Mouse (Mus musculus) cerebellum, adult 11 months (tissue): Measurements from ENCODE around the gene Vwa8.
"Not testable (repeated sequence)": the region's sequence is repeated elsewhere in the genome, so short reads cannot be mapped to it uniquely, and the experiment has no call there.

Source experiments
- DNase-seq: peaks from one replicate; pipeline ENCODE4 v3.0.0; 2022

Vwa8 gene

DNA sequence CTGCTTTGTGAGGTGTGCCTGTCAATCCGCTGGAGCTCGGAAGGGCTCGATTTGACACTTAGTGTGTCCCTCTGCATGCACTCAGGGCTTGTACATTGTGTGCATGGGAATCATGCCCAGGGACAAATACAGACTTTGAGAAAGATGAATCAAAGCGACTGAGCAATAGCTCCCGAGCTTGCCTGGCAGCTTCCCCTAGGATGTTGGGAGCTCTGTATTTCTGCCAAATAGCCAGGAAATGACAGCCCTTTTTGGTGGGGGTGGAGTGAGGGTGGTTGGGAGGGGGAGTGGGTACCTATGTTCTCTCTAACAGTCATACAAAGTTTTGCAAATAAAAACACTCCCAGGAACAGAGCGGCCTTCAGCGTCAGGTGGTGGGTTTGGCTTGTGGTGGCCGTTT is 138.7 kb downstream of the Vwa8 start:
- no peak for DNase-seq

DNA sequence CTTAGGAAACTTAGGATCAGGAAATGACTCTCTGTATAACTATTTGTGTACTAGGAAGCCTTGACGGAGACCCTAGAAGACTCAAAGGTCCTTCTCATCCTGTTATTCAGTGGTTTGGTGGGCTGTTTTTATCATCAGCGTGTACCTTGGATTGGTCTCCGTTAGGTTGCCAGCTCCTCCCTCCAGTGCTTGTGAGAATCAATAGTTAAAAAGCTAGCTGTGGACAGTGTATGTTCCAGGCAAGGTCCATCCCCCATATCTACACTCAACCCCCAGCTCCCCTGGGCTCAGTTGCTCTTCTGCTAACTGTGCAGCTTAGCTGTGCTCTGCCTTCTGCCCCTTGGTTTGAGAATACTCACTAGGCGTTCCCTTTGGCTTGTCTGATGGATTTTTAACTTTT is 143.6 kb downstream of the Vwa8 start:
- no peak for DNase-seq

DNA sequence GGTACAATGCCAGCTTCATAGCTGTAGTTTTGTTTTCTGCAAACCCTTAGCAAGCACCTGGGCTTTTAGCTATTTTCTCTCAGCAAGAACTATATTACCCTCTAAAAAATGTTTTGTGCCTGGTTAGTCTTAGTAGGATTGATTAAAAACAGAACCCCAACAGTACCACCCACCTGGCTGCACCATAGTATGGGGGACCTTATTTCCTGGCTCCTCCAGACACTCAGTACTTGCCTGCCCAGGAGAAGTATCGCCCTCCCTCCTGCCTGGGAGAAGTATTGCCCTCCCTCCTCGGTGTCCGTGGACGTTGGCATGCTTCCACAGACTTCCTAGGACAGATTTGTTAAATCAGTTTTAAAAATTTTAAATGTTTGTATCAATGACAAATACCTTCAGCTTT is 144.7 kb downstream of the Vwa8 start:
- DNase-seq, result no peak

DNA sequence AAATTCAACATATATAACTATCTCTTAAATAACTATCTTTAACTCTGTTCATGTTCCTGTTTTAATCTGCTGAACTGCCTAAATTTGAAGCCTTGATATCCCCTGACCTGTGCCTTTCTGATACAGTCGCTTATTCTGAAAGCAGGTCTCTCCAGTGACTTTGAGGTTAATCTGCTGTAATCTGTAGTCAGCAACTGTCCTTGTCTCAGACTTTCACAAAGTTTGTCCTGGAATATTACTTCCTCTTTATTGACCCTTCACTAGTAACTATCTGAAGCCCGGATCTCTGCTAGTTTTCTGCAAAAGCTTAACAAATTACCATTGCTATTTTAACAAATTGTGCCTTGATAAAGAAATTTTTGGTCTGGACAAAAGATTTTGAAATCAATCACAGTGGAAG is 147.5 kb downstream of the Vwa8 start:
- DNase-seq, result no peak

DNA sequence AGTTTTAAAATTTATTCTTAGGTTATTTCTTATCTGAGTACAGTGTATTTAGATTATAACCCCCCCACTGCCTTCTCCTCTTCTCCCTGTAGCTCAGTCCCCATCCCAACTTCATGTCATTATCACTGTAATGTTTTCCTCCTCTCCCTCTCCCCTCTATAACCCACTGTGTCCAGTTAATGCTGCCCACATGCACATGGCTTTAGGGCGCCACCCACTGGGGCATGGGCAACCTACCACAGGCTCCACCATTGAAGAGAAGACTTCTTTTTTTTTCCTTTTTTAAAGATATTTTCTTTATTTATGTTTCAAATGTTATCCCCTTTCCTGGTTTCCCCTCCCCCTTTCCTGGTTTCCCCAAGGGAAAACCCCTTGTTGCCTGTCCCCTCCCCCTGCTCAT is 154.7 kb downstream of the Vwa8 start:
- DNase-seq, result no peak

DNA sequence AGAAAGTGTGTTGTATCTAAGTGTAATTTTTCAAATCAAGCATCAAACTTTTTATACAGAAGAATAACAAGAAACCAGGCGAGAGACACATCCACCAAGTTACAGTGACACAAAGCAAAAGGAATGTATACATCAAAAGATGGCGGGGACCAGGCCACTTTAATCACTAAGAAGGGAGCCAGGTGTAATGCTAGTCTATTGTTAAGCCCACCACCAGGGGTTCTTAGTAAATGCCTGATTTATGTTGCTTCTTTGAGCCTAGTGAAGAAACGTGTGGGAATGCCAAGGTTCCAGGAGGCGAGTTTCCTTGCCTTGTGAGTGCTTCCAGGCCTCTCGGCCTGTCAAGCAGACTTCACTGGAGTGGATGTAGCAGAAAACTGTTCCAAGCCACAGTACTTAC is 168.9 kb downstream of the Vwa8 start:
- DNase-seq, result not testable (repeated sequence)

DNA sequence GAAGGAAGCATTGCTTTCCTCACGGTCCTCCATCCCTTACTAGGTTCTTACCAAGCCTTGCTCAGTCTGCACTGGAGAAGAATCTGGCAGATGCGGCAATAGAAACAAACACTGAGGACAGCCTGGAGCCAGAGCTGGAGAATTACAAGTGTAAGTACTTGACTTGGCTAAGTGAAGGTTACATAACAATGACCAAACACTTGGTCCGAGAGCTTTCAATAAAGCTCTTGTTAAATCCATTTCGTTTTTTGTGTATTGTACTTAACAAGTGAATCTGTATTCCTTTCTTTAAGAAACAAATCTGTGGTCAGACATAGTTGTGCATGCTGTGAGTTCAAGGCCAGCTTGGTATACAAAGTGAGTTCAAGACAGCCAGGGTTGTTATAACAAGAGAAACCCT is 169.7 kb downstream of the Vwa8 start:
- no peak for DNase-seq

DNA sequence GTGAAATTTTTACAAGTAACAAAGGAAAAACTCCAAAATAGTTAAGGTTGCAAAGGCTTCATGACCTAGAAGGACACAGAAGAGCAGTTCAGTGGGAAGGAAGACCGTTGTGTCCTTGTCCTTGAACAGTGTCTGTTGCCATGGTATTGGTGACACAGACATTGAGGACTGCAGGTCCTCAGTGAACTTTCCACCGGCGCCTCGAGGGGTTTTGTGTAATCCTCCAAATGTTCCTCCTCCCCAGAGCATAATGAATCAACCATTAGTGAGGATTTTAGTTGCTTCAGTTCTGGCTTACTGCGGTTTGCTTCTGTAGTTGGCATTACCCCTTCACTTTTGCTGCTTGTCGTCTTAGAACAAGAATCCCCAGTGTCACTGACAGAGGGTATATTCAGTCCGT is 172.9 kb downstream of the Vwa8 start:
- DNase-seq, result no peak

DNA sequence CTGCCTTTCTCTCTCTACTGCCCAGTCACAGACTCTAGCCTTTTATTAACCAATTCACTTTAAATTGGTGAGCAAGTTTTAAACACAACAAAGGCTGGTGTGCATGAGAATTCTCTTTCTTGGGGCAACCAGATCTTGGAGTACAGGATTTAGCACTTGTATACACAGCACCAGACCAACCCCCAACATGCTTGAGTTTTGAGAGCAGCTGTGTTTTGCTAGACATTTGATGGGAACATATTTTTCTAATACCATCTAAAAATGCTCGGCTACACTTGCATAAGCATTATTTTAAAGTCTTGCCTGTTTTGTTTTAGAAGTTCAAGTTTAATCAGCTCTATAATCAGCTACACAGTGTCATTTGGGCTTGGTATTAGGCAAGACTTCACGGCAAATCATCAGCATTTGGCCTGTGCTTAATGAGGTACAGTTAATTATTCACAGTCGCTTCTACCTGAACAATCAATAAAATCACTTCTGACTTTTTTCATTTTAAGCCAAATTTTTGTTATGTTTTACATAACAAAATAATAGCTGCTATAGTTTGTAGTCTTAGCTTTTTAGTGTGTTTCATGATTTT is 180.2 kb downstream of the Vwa8 start:
- no peak for DNase-seq

DNA sequence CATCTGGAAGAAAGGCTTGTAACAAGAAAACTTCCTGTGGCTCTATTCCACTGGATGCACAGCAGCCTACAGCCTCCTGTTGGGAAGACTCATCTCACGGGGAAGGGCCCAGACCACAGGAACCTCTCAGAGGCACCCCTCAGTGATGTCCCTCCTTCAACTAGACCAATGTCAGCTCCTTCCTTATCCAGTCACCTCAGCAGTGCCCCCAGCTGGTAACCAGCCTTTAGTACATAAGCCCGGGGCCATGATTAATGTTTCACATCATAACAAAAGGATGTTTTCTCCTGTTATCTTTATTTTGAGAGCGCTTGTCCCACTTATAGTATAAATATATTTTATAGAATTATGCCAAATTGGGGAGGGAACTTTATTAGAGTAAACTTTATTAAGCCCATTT is 181.9 kb downstream of the Vwa8 start:
- no peak for DNase-seq

DNA sequence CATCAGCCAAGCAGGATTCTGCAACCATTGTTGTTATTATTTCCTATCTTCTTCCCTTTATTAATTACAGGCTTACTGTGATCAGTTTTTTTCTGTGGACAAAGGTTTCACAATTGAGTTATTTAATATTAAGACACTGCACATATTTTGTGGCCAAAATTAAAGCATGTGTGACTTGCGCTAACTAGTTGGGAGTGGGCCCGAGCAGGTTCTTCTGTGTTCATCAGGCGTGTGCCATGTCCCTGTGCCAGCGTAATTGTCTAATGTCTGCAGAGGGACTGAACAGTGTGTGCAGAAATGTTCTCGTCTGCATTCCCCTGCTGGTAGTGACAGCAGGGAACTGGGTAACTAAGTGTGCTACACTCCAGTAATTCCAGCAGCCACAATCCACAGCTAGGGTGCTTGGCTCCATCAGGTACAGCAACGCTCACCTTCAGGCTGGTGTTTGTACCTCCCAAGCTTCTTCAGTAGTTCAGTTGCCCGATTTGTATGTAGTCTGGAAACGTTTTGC is 182.4 kb downstream of the Vwa8 start:
- no peak for DNase-seq

DNA sequence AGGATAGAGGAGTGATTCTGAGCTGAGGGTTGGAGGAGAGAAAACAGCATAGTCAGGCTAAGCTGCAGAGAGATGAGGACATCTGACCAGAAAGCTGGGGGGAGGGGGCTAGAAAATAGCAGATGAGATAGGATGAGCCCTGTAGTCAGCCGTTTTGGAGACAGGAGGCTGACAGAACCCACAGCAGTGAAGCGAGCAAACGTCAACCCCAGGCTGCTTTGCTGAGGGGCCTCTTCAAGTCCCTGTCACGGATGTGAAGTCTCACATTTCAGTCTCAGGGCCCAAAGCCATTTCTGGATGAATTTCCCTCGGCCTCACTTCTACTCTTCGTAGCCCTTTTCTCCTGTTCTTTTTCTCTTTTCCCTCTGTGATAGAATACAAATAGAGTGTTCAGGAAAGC is 184.5 kb downstream of the Vwa8 start:
- no peak for DNase-seq

DNA sequence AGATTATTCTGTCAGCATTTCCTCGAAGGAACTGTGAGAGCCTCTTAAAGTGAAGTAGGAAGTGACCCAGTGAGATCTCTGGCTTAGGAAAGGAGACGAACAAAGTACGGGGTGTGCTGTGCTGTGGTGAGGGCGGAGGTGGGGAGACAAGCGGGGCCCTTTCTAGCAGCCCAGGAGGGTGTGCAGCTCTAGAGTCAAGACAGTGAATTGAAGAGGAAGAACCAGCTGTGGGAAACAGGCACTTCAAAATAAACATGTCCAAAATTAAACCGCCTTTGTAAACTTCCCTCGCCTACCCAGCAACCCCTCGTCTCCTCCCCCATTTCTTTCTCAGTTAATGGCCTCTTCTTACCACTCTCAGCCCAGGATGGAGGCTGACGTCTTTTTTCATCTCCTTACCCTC is 185.7 kb downstream of the Vwa8 start:
- no peak for DNase-seq

DNA sequence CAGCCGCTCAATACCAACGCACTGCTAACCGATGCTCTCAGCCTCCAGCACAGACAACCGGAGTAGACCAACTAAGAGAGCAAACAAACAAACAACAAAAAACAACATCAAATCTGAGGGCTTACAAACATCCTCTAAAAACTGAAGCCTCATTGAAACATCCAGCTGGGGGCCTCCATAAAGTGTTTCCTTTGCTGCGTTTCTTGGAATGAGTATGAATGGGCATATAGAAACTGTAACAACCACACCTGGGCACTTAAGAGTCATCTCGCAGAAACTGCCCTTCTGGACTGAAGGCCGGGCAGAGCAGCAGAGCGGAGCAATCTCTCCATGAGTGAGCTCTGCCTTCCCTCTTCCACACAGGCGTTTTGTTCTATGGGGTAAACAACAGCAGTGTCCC is 186.7 kb downstream of the Vwa8 start:
- DNase-seq, result no peak

DNA sequence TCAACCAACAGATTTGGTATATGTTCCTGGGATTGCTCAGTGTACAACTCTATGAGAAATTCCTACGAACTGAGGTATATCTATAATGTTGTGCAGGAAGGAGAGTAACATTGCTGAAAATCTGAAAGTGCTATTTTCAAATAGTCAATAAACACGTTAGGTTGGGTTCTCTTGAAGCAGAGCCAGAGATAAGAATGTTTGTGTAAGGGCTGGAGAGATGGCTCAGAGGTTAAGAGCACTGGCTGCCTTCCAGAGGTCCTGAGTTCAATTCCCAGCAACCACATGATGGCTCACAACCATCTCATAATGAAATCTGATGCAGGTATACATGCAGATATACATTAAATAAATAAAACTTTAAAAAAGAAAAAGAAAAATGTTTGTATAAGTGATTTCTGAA is 198.3 kb downstream of the Vwa8 start:
- no peak for DNase-seq

DNA sequence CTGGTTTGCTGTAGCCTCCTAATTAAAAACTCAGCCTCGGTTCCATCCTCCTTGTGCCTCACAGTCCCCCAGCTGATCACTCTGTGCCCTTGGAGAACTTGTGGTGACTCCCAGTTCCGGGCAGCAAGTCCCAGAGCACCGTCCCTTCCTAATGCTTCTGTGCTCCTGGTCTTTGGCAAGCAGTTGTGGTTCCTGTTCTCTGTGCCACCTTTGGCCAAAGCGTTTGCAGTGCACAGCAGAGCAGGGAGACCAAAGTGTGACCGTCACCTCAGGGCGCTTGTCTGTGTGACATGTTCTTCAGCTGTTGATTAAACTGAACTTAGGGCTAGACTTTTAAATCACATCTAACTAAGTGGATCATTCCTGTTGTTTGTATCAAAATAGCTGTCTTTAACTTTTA is 199.1 kb downstream of the Vwa8 start:
- DNase-seq, result no peak

DNA sequence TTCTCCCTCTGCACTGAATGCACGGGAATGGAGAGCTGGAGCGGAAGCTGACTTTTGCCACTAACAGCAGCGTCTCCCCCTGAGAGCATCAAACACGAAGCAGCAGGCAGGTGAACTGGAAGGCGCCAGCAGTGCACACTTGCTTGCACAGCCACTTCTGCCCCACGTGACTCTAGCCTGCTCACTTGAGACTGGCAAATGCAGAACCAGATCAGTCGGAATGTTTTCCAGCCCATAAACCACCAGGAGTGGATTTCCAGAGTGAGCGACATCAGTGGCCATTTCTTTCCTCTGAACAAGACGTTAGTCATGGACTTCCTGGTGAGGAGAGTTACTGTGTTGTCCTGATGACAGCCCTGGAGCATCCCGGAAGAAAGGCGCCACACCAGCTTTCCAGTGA is 200.7 kb downstream of the Vwa8 start:
- no peak for DNase-seq

DNA sequence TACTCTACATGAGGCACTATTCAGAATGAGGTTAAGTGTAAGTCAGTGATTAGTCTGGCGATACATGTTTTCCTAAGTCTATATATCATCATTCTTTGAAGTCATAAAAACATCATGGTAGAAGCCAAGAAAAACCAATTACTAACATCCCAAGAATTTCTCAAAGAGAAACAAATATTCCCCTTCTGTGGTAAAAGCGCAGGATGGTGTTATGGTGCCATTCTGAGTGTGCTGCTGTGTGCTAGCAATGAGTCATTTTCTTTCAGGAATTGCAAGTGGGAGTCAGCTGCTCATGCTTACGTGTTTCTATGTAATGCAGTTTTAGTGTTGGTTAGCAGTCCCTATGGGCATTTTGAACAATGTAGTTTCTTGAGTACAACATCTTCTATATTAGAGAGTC is 216.8 kb downstream of the Vwa8 start:
- no peak for DNase-seq

DNA sequence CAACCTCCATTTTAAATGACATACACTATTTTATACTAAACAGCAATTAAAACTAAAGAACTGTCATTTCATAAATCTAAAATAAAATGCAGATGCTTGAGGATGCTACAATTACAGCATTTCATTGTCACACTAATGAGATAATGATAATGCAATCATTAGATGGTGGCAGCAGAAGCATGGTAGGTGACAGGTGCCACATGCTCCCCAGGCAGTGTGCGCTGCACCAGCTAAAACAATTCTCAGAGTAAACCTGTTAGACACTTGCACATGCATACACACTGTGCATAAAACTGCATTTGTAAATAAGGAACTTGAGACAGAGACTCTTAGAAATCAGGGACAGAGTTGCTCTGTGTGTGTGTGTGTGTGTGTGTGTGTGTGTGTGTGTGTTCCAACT is 220.7 kb downstream of the Vwa8 start:
- DNase-seq, result no peak

DNA sequence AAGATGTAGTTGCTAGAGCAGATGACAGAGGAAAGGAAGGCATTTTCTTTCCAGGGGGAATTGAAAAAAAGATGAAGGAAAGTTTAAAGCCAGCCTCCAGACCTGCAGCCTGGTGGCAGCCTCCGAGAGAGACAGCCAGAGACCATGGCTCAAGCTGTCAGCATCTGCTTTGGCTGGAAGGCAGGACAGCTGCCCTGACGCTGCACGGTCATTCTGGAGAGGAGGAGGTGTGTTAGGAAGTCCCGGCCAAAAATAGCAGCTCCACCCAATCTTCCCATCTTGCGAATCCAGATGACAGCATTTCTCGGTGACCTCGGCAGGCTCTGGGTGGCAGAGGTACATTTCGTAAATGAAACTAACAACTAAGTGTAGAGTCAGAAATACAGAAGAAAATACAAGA is 225.9 kb downstream of the Vwa8 start:
- DNase-seq, result no peak

DNA sequence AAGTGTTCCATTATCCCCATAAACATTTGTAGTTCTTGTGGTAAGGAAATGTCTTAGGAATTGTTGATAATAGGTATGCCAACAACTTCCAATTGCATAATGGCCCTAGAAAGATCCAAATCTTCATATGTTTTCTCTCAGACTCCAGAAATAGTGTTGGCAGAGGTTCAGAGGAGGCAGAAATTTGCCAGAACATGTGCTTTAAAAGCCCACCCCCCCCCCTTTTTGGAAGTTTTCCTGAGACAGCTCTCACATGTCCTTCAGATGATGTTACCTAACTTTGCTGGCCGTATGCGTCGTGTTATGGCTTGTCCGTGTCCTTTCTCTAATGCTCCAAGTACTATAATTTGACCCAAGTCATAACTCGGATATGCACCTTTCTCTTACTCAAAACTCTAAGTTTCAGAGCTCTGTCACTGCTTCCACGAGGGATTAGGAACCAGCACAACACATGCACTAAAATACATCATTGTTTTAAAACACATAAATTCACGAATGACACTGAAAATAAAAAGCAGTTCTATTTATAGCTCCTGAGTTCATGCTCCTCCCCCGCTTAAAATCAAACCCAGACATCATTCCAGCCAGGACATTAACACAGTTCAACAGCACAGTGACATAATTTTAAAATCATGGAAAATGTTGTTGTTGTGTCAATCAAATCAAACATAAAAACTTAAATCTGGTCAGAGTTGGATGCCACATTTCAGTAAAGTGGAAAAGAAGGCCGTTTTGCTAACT is 227.9 kb downstream of the Vwa8 start:
- DNase-seq, result no peak

DNA sequence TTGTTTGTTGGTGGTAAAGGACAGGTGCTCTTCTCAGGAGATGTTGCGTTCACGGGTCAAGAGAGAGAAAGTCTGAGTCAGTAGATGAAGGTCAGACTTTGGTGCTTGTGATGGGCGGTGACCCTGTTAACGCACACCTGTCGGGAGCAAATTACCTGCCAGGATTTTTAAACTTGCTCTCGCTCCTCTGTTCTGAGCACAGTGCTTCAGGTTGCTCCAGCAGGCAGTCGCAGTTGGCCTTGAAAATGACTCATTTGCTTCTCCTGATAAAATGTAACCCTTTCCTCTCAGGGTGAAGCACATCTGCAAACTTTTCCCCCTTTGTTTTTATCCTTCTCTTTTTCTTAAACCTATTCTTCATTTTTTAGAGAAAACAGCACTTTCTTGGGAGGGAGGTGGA is 234.7 kb downstream of the Vwa8 start:
- DNase-seq, result no peak

DNA sequence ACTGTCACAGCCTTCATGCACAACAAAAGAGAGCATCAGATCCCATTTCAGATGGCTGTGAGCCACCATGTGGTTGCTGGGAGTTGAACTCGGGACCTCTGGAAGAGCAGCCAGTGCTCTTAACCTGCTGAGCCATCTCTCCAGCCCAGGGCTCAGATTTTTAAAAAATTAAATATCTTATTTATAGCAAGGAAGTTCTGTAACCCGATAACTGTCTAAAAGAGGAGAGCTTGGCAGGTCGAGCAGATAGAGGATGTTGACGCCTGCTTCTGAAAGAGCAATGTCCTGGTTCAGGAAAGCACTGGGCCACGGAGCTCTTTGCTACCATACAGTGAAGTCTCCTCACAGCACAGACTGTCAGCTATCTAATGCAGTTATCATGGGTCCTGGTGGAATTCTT is 237.2 kb downstream of the Vwa8 start:
- DNase-seq, result no peak

DNA sequence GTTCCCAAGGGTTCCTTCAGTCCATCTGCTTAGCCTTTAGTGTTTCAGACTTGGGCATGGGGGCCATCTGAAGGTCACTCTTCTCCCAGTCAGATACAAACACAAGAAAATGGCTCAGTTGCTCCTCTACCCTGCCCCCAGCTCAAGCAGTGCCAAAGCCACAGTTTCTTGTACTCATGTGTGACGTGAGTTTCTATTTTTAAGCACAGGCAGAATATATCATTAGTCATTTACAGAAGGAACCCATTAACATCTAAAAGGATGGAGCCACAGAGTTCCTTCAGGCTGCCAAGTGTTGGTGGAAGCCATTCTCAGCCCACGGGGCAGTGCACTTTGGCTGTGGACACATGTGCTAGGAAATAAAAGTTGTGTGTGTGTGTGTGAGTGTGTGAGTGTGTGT is 240.6 kb downstream of the Vwa8 start:
- DNase-seq, result no peak

DNA sequence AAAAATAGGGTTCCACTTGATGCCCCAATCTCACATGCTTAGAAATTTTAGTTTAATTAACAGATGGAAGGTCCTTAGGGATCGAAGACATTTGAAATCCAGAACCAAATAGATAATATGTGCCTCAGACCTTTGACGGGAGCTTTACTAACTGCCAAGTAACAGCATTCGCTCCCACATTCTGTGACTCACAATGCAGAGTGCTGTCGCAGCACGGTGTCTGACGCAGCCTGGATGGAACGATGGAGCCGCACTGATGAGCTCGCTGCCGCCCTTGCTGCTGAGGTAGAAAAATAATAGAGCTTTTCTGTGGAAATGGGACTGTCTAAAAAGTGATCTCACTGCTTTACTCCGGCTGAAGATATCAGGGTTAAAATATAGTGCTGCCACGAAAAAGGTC is 248.3 kb downstream of the Vwa8 start:
- DNase-seq, result no peak
